Mouse (Mus musculus) testis, adult 2 months (tissue): ENCODE measurements around the gene Slco4a1.

Experiments
- CTCF ChIP-seq: fragments of 200-500 bp; IDR thresholded peaks from 2 replicates; pipeline ENCODE4 v1.5.1; 2012; ENCODE audit warnings: low read depth, mild to moderate bottlenecking, inconsistent platforms, low read length, moderate library complexity; ENCODE audit not compliant: control insufficient read depth, insufficient read depth, insufficient replicate concordance
- POLR2A ChIP-seq: fragments of 200-500 bp; IDR thresholded peaks from 2 replicates; pipeline ENCODE4 v1.6.1; 2012; ENCODE audit warnings: low read depth, mild to moderate bottlenecking, inconsistent platforms, low read length, moderate library complexity; ENCODE audit not compliant: control insufficient read depth

DNA sequence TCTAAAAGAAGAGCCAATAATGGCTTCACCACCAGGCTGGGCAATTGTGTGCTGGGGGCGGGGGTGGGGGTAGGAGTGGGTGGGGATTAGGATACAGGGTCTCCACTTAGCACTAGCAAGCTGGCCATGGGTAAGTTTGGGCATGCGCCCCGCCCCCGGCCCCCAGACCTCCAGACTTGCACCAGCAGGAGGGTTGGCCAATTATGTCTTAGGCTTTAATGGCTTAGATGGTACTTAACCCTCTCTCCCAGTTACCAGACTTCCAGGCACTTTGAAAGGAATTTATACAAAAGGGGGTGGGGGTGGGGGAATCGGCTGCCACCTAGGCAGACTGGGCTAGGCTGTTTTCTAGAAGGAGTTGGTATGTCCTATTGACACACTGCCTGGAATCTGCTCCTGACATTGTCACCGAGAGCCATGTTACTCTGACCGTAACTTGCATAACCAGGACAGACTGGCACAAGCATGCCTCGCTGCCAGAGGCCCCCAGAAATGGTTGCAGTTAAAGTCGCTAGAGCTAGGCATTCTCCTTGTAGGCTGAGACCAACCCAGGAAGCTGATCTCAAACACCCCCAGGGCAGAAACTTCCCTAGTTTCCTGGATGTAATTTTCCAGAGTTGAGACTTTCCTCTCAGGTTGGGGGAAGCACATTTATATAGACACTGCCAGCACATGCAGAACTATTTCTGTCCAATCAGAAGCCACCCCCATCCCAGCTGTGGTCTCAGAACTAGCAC, 15.3 kb upstream of the Slco4a1 start:
- no peak for TF ChIP-seq CTCF
- TF ChIP-seq POLR2A = no peak
